Comparison of ENCODE assay signal across 21 mouse cellular contexts in genomic region chr7:117755830-117756229, GRCm38 (mm10).
"Had no signal": no experiment of that assay in that cellular context is flagged by ENCODE, and none has a peak within 500 bp of the region (broad histone marks: within the 10 kb centered on the region; RNA-seq: fewer than 3 reads in every experiment).

No protein-coding gene starts in this region.

- H3K4me1 ChIP-seq: neural tube, embryonic 12.5 days; neural tube, embryonic 15.5 days; stomach, embryonic 15.5 days had no signal

- ATAC-seq: midbrain, embryonic 16.5 days had no signal

- H3K4me2 ChIP-seq: lung, embryonic 15.5 days; midbrain, embryonic 12.5 days; neural tube, embryonic 12.5 days; neural tube, embryonic 15.5 days; stomach, embryonic 15.5 days had no signal

- H3K9me3 ChIP-seq: lung, embryonic 15.5 days; midbrain, embryonic 10.5 days; midbrain, embryonic 12.5 days; neural tube, embryonic 12.5 days; neural tube, embryonic 15.5 days; stomach, embryonic 15.5 days had no signal

- H3K27me3 ChIP-seq: lung, embryonic 15.5 days; midbrain, embryonic 12.5 days; neural tube, embryonic 12.5 days; neural tube, embryonic 15.5 days; stomach, embryonic 15.5 days had no signal

- H3K4me3 ChIP-seq: lung, embryonic 15.5 days; midbrain, embryonic 10.5 days; midbrain, embryonic 12.5 days; myocyte; neural tube, embryonic 12.5 days; neural tube, embryonic 15.5 days; stomach, embryonic 15.5 days had no signal

- H3K27ac ChIP-seq: liver, embryonic 14.5 days; lung, embryonic 15.5 days; midbrain, embryonic 10.5 days; midbrain, embryonic 12.5 days; neural tube, embryonic 12.5 days; neural tube, embryonic 15.5 days; stomach, embryonic 15.5 days; stomach, postnatal 0 days had no signal

- DNase-seq: lung, adult 18-20 months; lung, postnatal 10 days; lung, postnatal 4 days; midbrain, embryonic 14.5 days; retina, postnatal 1 day; right cerebral cortex, postnatal 14 days; right cerebral cortex, postnatal 4 days; spleen, adult 18-20 months; thymus, adult 2 months; thymus, postnatal 25 days; thymus, postnatal 4 days had no signal

- H3K36me3 ChIP-seq: lung, embryonic 15.5 days; midbrain, embryonic 10.5 days; midbrain, embryonic 12.5 days; neural tube, embryonic 12.5 days; neural tube, embryonic 15.5 days; stomach, embryonic 15.5 days had no signal

- H3K9ac ChIP-seq: liver, embryonic 14.5 days; lung, embryonic 15.5 days; midbrain, embryonic 12.5 days; neural tube, embryonic 12.5 days; neural tube, embryonic 15.5 days; stomach, embryonic 15.5 days had no signal
